Mouse (Mus musculus): ENCODE data around the gene Bcl2l1.

DNA sequence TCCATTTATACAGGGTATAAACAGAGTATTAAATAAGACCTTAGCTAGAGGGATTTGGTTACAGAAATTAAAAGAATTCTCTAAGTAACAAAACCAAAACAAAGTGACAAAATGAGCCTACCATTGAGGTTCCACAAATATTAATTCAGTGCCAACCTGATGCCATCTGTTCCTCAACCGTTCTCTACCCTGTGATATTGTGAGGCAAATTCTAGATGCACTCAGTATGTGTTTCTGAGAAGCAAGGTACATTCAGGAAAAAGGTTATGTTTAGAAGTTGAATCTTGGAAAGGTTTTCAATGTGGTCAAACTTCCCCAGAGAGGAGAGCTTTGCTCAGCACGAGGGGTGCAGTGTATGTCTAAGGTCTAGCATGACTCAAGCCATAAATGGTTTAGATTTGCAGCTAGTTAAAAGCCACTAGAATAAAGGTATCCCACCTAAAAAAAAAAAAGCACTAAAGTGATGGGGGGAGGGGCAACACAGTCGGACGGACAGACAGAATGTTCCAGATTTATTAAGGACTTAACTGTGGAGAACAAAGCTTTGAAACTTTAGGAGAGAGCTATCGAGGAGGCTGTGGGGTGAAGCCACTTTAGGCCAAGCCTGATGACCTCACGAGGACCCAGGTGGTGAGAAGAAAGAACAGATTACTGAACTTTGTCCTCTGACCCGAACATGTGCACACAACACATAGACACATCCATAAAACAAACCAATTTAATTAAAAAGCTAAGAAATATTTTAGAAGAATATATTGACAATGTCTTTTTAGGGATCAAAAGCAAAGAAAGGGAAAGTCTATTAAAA, 31.4 kb downstream of the Bcl2l1 start:
- TF ChIP-seq CTCF (IDR thresholded peaks at IDR 0.05; ENCODE audit: borderline replicate concordance, control insufficient read depth, extremely low read depth, insufficient read depth, low read length, poor library complexity): no peak
- TF ChIP-seq POLR2A (IDR thresholded peaks at IDR 0.05; ENCODE audit: control insufficient read depth, extremely low read depth, insufficient read depth, low read length, poor library complexity): no peak
